Mouse (Mus musculus) liver, embryonic 13.5 days (tissue): ENCODE results near the gene Adgre1. TPM values are rescaled to one million over a fixed set of nuclear protein-coding genes. Genes with fewer than 3 reads are reported as not detected.

Experiments used
- ATAC-seq: fragments of 200-750 bp; cut with Nextera tagmentation; 2 replicates; pipeline ENCODE4 v1.8.0; 2017; ENCODE audit warnings: low read depth, mild to moderate bottlenecking, moderate number of reproducible peaks, moderate library complexity
- DNase-seq: peaks from one replicate; pipeline ENCODE4 v3.0.0; 2022
- H3K27ac ChIP-seq: fragments of 300-500 bp; sonication (generic); 2 replicates; pipeline ENCODE4 v1.5.1; 2015; ENCODE audit warnings: moderate library complexity, mild to moderate bottlenecking, inconsistent platforms
- H3K27me3 ChIP-seq: fragments of 300-500 bp; sonication (generic); 2 replicates; pipeline ENCODE4 v1.6.1; 2015; ENCODE audit warnings: mild to moderate bottlenecking, inconsistent platforms
- H3K36me3 ChIP-seq: fragments of 300-500 bp; sonication (generic); 2 replicates; pipeline ENCODE4 v1.6.1; 2015; ENCODE audit warnings: mild to moderate bottlenecking, inconsistent platforms
- H3K4me1 ChIP-seq: fragments of 300-500 bp; sonication (generic); replicated peaks from 2 replicates; pipeline ENCODE4 v1.6.1; 2015; ENCODE audit warnings: inconsistent platforms
- H3K4me2 ChIP-seq: fragments of 300-500 bp; sonication (generic); 2 replicates; pipeline ENCODE4 v1.6.1; 2015; ENCODE audit warnings: inconsistent platforms, mild to moderate bottlenecking, moderate library complexity
- H3K4me3 ChIP-seq: fragments of 300-500 bp; sonication (generic); replicated peaks from 2 replicates; pipeline ENCODE4 v1.5.1; 2015; ENCODE audit warnings: mild to moderate bottlenecking, inconsistent platforms
- H3K9ac ChIP-seq: fragments of 300-500 bp; sonication (generic); 2 replicates; pipeline ENCODE4 v1.6.1; 2015; ENCODE audit warnings: mild to moderate bottlenecking, inconsistent platforms
- H3K9me3 ChIP-seq: fragments of 300-500 bp; sonication (generic); replicated peaks from 2 replicates; pipeline ENCODE4 v1.6.1; 2016; ENCODE audit warnings: inconsistent platforms
- WGBS: fragments of 180-500 bp; shearing (Covaris S2); methylation state at CpG from one replicate; pipeline ENCODE4 v1.1.7; 2015; ENCODE audit not compliant: insufficient replicate concordance; 5-methylcytosine and 5-hydroxymethylcytosine counted together
- polyA plus RNA-seq: library from polyadenylated mRNA; unstranded; fragments of >200 nt; fragmentation: Nextera tagmentation; extraction: Ambion mirVana; gene quantifications from 2 replicates; pipeline ENCODE4 v1.2.1, GENCODE M21; 2015

Gene Adgre1
- polyA plus RNA-seq, 1 experiment from 2014 or later = 17.0 TPM

DNA sequence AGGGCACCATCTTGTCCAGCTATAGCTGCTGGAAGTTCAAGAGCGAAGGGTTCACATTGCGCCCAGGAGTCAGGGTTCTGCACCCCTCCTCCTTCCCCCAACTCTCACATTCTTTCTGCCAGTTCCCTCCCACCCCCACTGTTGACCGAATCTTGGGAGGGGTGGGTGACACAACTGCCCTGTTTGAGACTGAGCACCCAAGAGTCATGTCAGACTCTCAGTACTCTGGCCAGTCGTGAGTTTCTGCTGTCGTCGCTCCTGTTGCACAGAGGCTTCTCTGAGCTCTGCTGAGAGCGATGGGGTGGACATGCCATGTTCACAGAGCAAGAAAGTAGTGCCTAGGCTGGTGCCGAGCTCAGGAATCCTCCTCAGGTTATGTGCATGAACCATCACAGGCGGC is 19.2 kb upstream of the Adgre1 start:
- no peak for ATAC-seq
- H3K27ac ChIP-seq = no peak overlapping the region
- H3K9ac ChIP-seq = no peak overlapping the region
- no peak overlapping the region for H3K4me3 ChIP-seq
- peaks cover 10% of the 10 kb centered on the region; the same call in 1 of the 2 replicates for H3K4me1 ChIP-seq
- 55% methylated on average over 9 of the region's 9 CpGs for WGBS
- no peak overlapping the region for H3K4me2 ChIP-seq
- H3K27me3 ChIP-seq = no peaks in the 10 kb centered on the region
- no peak for DNase-seq
- H3K36me3 ChIP-seq = no peaks in the 10 kb centered on the region
- H3K9me3 ChIP-seq = no peaks in the 10 kb centered on the region

- H3K9ac ChIP-seq = no peak overlapping the region
- H3K27me3 ChIP-seq = no peaks in the 10 kb centered on the region
- ATAC-seq = peak; percentile 23; the same call in 1 of the 2 replicates
- WGBS = 30% methylated on average over 4 of the region's 4 CpGs
- peaks cover 7% of the 10 kb centered on the region; the same call in 1 of the 2 replicates for H3K4me1 ChIP-seq
- no peak overlapping the region for H3K4me3 ChIP-seq
- H3K9me3 ChIP-seq = no peaks in the 10 kb centered on the region
- H3K4me2 ChIP-seq = no peak overlapping the region
- H3K27ac ChIP-seq = no peak overlapping the region
- DNase-seq = no peak
- no peaks in the 10 kb centered on the region for H3K36me3 ChIP-seq
These were observed 16.9 kb upstream of the Adgre1 start for GRCm38 (mm10) chr17:57341568-57341967.

- Histone ChIP-seq H3K9me3 (no peaks in the 10 kb centered on the region), H3K27me3 (no peaks in the 10 kb centered on the region), H3K27ac (0 out of 2 replicates have a peak overlapping the region, but pooled peaks have one; percentile 20), H3K9ac (no peak overlapping the region), H3K4me2 (no peak overlapping the region), H3K4me1 (0 out of 2 replicates have a peak, but pooled peaks cover 2% of the 10 kb centered on the region), H3K4me3 (no peak overlapping the region), H3K36me3 (no peaks in the 10 kb centered on the region)
- 14% methylated on average over 2 of the region's 2 CpGs for WGBS
- DNase-seq (no peak), ATAC-seq (no peak)
These were observed 14.3 kb upstream of the Adgre1 start for GRCm38 (mm10) chr17:57344029-57344707.

- H3K27ac ChIP-seq = no peak overlapping the region
- H3K36me3 ChIP-seq = no peaks in the 10 kb centered on the region
- ATAC-seq = no peak
- DNase-seq = no peak
- no peaks in the 10 kb centered on the region for H3K9me3 ChIP-seq
- 12% methylated on average over 6 of the region's 6 CpGs for WGBS
- no peaks in the 10 kb centered on the region for H3K27me3 ChIP-seq
- H3K4me2 ChIP-seq = no peak overlapping the region
- H3K4me1 ChIP-seq = no peaks in the 10 kb centered on the region
- H3K9ac ChIP-seq = no peak overlapping the region
- H3K4me3 ChIP-seq = no peak overlapping the region
These were observed 11.5 kb upstream of the Adgre1 start for GRCm38 (mm10) chr17:57347017-57347416.

- no peaks in the 10 kb centered on the region for H3K27me3 ChIP-seq
- no peaks in the 10 kb centered on the region for H3K36me3 ChIP-seq
- no peaks in the 10 kb centered on the region for H3K9me3 ChIP-seq
- ATAC-seq = no peak
- H3K27ac ChIP-seq = no peak overlapping the region
- no peak for DNase-seq
- no peak overlapping the region for H3K4me2 ChIP-seq
- H3K4me3 ChIP-seq = no peak overlapping the region
- no peak overlapping the region for H3K9ac ChIP-seq
- WGBS = 39% methylated on average over 2 of the region's 2 CpGs
- H3K4me1 ChIP-seq = no peaks in the 10 kb centered on the region
These were observed 10.7 kb upstream of the Adgre1 start for GRCm38 (mm10) chr17:57347781-57348180.

- no peak for ATAC-seq
- H3K4me2 ChIP-seq = no peak overlapping the region
These were observed 9.4 kb upstream of the Adgre1 start for GRCm38 (mm10) chr17:57349067-57349466.

DNA sequence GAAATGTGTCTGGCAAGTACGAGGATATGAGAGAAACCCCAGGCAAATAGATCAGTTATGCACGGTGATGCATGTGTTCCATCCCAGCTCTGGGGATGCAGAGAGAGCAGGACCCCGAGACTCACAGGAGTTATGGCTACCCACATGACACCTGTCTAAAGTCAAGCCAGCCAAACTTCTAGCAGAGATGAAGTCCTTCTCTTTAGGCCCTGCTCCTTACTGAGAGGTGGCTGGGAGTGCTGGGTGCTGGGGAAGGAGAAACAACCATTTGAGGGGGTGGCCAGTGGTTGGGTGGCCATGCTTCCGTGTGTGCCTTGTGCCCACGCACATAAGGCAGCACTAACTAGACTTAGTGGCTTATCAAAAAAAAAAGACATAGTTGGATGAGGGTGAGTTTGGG is 8.3 kb upstream of the Adgre1 start:
- DNase-seq = no peak
- no peak overlapping the region for H3K4me2 ChIP-seq
- 72% methylated on average over 5 of the region's 5 CpGs for WGBS
- no peaks in the 10 kb centered on the region for H3K27me3 ChIP-seq
- no peak overlapping the region for H3K9ac ChIP-seq
- H3K27ac ChIP-seq = no peak overlapping the region
- no peak for ATAC-seq
- no peaks in the 10 kb centered on the region for H3K9me3 ChIP-seq
- no peak overlapping the region for H3K4me3 ChIP-seq
- no peaks in the 10 kb centered on the region for H3K4me1 ChIP-seq
- no peaks in the 10 kb centered on the region for H3K36me3 ChIP-seq

More at GRCm38 (mm10) chr17:57349067-57349466, 9.4 kb upstream of the Adgre1 start:
- no peaks in the 10 kb centered on the region for H3K4me1 ChIP-seq
- no peak overlapping the region for H3K9ac ChIP-seq
- no peak for DNase-seq
- no peaks in the 10 kb centered on the region for H3K27me3 ChIP-seq
- H3K9me3 ChIP-seq = no peaks in the 10 kb centered on the region
- 59% methylated on average over 5 of the region's 5 CpGs for WGBS
- H3K4me3 ChIP-seq = no peak overlapping the region
- H3K36me3 ChIP-seq = no peaks in the 10 kb centered on the region
- H3K27ac ChIP-seq = no peak overlapping the region

- H3K4me3 ChIP-seq = no peak overlapping the region
- no peaks in the 10 kb centered on the region for H3K9me3 ChIP-seq
- H3K27me3 ChIP-seq = no peaks in the 10 kb centered on the region
- no peak for DNase-seq
- ATAC-seq = no peak
- WGBS = 80% methylated on average over 9 of the region's 9 CpGs
- H3K4me2 ChIP-seq = no peak overlapping the region
- no peak overlapping the region for H3K27ac ChIP-seq
- no peaks in the 10 kb centered on the region for H3K4me1 ChIP-seq
- no peaks in the 10 kb centered on the region for H3K36me3 ChIP-seq
- H3K9ac ChIP-seq = no peak overlapping the region
These were observed 7.4 kb upstream of the Adgre1 start for GRCm38 (mm10) chr17:57351107-57351506.

DNA sequence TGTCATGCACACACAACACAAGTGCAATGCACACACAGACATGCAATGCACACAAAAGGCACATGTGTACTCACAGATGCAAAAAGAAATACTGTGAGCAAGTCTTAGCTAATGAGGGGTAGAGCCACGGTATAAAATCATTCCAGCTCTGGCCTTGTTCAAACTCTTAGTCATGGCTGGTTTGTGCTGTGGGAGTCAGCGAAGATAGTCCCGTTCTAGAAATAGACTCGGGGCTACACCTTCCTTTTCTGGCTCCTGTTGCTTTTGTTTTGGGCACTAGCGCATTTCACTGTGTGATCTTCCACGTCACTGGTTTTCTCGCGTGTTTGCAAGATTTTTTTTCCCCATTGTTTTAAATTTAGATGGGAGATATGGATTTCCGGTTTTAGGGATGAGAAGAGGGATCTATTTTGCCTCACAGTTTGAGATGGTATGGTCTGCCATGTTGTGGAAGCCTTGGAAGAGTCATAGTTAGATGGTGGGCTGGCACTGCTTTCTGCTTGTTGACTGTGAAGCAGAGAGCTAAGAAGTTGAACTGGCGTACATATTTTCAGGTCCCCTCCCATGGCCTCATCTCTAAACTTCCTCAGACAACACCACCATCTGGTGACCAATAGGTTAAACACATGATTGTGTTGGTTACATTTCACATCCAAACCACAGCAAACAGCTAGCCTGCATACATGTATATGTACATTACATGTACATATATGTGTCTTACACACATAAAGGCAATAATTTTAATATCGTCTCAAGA is 1.2 kb downstream of the Adgre1 start:
- H3K4me1 ChIP-seq = no peaks in the 10 kb centered on the region
- H3K27me3 ChIP-seq = no peaks in the 10 kb centered on the region
- no peak overlapping the region for H3K9ac ChIP-seq
- no peaks in the 10 kb centered on the region for H3K36me3 ChIP-seq
- no peaks in the 10 kb centered on the region for H3K9me3 ChIP-seq
- no peak overlapping the region for H3K27ac ChIP-seq
- no peak for ATAC-seq
- H3K4me2 ChIP-seq = no peak overlapping the region
- WGBS = 61% methylated on average over 11 of the region's 11 CpGs
- H3K4me3 ChIP-seq = 0 out of 2 replicates have a peak overlapping the region, but pooled peaks have one; percentile 3
- no peak for DNase-seq
